Mouse (Mus musculus) heart, postnatal 25 days (tissue): ENCODE data around the gene Cry2. TPM values are rescaled to one million over a fixed set of nuclear protein-coding genes. Genes with fewer than 3 reads are reported as not detected.
"Not testable (repeated sequence)": the region's sequence is repeated elsewhere in the genome, so short reads cannot be mapped to it uniquely, and the experiment has no call there.

Source experiments
- DNase-seq: peaks from one replicate; pipeline ENCODE4 v3.0.0; 2022; ENCODE audit warnings: low spot score
- intact Hi-C: fragments of 180-260 bp; cut with DNase I; formaldehyde crosslinking; loops from one replicate; pipeline ENCODE4 v1.15.1; 2025
- total RNA-seq, 2 experiments: library from RNA; stranded (reverse); gene quantifications; 2 replicates each; pipeline ENCODE4 v1.2.3; 2021

The Cry2 gene
- total RNA-seq = 10 to 100 TPM; 14.2 to 25.9 TPM

DNA sequence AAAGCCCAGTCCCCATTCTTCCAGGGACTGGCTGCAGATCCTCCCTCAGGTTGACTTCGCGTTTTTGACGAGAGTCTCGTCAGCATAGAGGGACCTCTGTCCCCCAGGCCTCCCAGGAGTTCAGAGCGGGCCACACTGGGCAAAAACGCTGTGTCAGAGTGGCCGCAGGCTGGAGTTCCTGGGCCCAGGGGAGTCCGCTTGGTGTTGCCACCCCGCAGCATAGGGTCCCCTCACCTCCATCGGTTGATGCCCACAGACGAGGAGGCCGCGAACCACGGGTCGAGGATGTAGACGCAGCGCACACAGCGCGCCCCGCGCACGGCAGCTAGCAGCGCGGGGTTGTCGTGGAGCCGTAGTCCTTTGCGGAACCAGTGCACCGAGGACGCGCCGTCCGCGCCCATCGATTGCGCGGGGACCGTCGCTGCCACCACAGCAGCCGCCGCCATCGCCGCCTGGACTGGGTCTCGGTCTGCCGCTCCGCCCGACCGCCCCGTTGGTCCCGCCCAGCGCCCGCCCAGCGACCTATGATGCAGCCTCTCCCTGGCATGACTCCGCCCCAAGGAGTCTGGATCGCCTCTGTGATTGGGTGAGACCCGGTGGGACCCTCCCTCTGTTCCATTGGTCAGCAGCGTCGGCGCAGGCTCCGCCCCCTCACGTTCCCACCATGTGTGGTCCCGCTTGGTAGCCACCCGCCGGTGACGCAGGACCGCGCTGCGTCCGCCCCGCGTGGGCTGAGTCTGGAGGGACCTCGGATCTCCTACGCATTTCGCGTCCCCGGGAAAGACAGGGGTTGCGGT lies at the start of gene Cry2:
Cry2 (minus strand) TSS at position 466 of the 797 bp plus-strand sequence.
- peak; percentile 98 for DNase-seq
- intact Hi-C loops = no loop called here

DNA sequence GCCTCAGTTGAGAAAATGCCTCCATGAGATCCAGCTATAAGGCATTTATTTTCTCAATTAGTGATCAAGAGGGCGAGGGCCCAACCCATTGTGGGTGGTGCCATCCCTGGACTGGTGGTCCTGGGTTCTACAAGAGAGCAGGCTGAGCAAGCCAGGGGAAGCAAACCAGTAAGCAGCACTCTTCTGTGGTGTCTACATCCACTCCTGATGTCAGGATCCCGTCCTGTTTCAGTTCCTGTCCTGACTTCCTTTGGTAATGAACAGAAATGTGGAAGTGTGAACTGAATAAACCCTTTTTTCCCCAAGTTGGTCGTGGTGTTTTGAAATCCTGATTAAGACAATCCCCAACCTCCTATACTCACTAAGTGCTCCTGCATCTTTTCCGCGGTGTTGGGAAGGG lies 49.7 kb upstream of the Cry2 start:
- intact Hi-C loops = loop anchor here (10.0 kb wide), 1 partner anchor 211 kb away; no protein-coding TSS in a partner anchor
- DNase-seq = no peak

DNA sequence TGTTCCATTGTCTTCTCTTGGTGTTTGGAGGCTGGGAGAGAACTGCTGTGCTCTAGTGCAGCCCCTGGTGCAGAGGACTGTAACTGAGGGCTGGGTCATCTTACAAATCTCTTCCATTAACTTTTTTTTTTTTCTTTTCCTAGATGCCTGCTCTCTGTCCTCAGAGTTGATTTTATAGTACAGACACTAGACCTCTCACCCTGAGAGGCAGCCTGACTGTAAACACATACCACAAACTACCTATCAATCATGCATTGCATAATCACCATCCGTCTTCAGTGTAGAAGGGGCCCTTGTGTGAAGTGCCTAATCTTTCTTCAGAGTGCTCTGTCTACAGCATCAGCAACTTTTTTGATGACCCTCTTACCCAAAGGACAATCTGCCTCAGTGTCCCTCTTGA lies 48.7 kb upstream of the Cry2 start:
- intact Hi-C loops = loop anchor here (10.0 kb wide), 1 partner anchor 212 kb away; no protein-coding TSS in a partner anchor

DNA sequence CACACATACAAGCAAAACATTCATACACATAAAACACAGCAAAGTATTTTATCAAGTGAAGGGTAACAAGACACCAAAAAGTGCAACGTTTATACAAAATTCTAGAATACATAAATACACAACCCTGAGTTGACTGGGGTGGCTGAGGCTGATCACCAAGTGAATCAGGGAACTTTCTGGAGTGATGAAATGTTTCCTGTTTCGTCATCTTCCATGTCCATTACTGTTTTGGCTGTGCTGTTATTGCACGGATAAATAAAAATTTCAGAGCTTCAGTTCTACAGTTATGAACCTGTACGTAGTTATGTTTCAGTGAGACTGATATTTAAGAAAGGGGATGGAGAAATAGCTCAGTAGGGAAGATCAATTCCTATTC lies 44.5 kb upstream of the Cry2 start:
- intact Hi-C loops = no loop called here
- DNase-seq = no peak

More for the DNA sequence above, 48.7 kb upstream of the Cry2 start:
- DNase-seq = no peak

DNA sequence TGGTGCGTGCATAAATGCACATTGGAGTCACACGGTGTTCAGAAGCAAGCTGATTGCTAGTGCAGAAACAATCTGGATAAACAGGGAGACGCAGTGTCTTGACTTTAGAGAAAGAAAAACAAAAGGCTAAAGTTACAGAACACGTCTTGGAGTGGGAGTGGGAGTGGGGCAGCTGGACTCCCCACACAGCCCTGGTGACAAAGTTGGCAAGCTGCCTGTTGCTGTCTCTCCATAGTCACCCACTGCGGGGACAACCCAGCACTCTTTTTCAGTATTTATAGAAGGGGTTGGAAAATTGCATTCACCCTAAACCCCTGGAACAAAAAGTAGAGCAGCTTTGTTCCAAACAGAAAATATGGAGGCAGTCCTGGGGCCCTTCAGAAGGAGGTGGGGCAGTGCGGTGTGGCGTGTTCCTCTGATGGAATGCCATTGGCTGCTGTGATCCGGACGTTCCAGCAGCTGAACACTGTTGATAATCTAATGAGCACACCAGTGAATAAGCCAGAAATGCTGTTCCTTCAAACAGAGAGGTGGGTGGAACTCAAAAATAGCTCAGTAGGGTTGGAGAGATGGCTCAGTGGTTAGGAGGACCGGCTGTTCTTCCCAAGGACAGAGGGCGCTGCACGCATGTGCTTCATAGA lies 43.9 kb upstream of the Cry2 start:
- DNase-seq = no peak
- intact Hi-C loops = no loop called here

DNA sequence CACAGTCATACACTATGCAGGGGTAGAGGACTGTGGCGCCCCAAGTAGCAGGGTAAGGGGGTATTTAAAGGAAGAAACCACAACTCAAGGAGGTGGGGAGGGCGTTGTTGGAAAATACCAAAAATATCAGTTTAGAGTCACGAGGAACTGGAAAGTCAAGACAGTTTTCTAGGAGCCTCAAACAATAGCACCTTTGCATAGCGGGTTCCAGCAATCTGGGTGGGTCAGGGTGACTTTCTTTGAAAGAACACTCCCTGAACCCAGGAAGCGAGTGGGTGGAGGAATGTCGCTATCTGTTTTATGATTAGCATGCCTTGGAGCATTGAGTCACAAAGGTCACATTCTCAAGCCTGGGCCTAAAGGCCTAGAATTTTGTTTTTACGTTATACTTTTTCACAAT lies 42.7 kb upstream of the Cry2 start:
- intact Hi-C loops, DNase-seq: not testable (repeated sequence)

DNA sequence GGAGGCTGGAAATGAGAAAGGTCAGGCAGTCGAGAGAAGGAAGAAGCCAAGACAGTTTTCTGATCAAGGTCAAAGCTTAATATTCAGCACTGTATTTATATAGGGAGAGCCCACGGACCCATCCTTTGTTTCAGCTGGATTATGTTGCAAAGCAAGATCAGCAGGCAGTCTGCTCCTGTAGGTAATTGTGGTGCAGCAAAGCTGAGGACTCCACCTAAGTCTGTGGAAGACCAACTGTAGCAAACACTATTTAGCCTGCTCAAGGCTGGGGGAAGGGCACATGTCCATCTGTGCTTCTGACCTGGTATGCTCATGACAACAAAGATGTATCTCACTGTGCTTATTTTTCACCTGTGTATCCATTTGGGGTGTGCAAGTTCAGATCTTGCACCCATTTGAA lies 41.9 kb upstream of the Cry2 start:
- intact Hi-C loops = no loop called here
- no peak for DNase-seq

DNA sequence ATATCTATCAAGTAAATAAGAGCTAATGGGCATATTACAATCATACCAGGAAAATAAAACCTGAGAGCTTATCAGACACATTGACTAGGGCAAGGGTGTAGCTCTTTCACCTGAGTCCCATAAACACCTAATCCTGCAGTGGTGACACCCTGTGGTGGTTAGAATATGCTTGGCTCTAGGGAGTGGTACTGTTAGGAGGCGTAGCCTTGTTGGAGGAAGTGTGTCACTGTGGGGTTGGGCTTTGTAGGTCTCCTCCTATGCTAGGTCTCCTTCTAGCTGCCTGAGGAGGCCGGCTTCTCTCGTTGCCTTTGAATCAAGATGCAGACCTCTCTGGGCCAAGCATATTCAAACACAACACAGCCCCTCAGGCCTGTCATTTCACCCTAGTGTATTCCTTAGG lies 41.1 kb upstream of the Cry2 start:
- intact Hi-C loops = no loop called here
- DNase-seq = no peak

DNA sequence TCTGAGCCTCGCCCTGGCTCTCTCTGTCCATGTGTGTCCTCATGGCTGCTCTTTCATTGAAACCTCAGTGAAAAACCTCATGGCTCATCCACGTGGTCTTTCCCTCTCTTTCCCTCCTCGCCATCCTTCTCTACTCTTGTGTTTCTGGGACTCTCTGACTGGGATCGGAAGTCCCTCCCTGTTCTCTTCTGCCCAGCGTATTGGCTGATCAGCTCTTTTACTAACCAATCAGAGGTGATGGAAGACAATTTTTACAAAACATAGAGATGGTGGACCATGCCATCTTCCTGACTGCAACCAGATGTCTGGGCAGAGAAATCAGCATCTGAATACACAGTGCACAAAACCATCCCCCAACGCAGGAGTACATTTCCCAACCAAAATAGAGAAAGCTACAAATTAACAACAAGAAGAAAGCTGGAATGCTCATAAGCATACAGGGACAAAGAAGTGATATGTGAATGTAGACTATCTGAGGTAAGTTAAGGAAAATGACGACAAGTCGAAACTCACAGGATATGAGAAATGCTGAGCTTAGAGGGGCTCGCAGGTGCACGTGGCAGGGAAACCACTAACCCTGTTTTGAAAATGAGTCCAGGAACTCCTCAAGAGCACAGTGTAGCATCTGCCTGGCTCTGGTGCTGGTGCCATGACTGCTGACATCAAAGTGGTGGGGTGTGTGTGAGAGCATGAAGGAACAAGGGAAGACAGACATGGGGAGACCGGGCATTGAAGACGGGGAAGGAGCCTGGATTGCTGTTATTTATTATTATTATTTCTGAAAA lies 38.2 kb upstream of the Cry2 start:
- intact Hi-C loops = no loop called here
- no peak for DNase-seq

DNA sequence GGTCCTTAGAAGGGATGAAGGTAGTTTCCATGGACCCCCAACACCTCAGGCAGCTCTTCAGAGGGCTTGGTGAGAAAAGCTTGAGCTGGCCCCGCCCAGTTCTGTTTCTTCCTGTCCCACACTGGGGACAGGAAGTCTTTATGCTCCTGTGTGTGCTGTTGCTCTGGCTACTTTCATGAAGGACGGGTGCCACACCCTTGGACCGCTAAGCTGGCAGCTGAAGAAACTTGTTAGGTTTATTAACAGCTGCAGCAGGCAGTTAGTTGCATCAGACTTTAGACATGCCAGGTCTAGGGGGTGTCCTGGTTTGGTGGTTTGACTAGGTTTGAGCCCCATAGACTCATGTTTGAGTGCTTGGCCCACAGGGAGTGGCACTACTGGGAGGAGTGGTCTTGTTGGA lies 30.8 kb upstream of the Cry2 start:
- intact Hi-C loops = no loop called here
- no peak for DNase-seq

DNA sequence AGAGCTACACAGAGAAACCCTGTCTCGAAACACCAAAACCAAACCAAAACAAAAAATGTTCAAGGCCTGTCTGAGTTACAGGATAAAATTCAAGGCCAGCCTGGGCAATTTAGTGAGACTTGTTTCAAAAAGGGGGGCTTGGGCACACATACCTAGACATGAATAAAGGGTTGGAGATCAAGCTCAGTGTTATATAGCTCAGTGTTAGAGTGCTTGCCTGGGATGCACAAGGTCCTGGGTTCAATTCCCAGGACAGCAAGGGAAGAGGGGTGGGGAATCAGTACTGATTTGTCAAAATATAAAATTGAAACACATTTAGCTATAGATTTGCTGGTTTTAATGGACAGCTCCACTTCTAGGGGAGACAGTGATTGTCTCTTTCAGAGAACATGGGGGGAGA lies 27.4 kb upstream of the Cry2 start:
- intact Hi-C loops = no loop called here
- no peak for DNase-seq

- intact Hi-C loops = no loop called here
- DNase-seq = peak; percentile 14
Measured at GRCm38 (mm10) chr2:92459921-92460707, 26.3 kb upstream of the Cry2 start, which contains the start of gene Slc35c1. Gene Slc35c1, minus strand, starts transcription at chr2:92460538.

- peak; percentile 66 for DNase-seq
- intact Hi-C loops = no loop called here
Measured at GRCm38 (mm10) chr2:92459141-92459920, 25.5 kb upstream of the Cry2 start.

DNA sequence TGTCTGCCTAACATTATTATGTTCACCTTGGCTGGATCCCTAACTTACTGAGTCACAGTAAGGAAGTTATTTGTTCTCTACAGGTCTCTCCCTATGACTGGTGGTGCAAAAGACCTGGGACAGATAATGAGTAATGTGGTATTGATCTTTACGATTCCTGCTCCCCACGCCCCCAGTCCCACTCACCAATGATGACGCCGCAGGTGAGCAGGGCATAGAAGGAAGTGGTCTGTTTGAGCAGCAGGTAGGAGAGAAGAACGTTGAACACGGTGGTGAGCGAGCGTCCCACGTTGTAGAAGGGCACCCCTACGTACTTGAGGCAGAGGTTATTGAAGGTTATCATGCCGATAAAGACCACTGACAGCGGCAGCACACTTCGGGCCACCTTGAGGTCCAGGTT lies 24.6 kb upstream of the Cry2 start:
- intact Hi-C loops = no loop called here
- DNase-seq = no peak

DNA sequence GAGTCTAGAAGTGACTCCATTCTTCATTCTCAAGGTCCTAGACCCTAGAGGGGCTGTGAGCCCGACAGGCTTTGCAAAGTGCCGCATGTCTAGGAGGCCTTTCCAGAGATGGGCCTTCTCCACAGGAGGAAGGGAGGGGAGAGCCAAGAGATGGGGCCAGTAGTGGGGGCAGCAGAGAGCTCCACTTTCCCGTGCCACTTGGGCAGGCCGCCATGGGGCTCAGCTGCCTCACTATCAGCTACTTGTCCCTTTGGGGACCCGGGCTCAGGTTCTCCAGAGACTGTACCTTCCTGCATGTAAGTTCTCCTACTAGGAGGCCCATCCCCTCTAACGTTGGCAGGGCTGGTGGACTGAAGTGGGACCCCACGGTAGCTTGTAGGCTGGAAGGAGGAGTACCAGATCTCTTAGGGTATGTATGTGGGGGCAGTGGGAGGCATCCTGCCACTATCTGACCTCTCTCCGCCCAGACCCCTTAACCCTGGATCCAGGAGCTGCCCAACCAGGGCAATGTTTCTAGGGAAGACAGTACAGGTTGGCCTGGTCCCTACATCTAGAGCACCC lies 23.2 kb upstream of the Cry2 start:
- DNase-seq = no peak
- intact Hi-C loops = no loop called here

- intact Hi-C loops = no loop called here
- no peak for DNase-seq
Measured at GRCm38 (mm10) chr2:92455704-92456103, 21.9 kb upstream of the Cry2 start.

DNA sequence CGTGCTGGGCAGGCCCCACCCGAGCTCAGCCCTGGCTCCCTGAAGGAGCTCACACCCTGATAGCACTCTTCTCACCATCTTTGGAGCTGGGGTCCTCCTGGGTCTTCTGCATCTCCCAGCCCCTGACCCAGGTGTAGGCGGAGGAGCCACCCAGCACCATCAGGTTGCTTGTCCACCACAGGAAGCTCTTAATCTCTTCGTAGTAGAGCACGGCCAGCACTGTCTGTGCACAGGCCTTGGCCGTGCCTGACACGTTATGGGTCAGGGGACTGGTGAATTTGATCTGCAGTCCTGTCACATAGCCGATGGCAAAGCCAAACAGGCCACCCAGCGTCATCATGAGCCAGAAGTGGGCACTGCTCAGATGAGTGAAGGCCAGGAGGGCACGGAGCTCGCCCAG lies 20.3 kb upstream of the Cry2 start:
- DNase-seq = no peak
- intact Hi-C loops = no loop called here

DNA sequence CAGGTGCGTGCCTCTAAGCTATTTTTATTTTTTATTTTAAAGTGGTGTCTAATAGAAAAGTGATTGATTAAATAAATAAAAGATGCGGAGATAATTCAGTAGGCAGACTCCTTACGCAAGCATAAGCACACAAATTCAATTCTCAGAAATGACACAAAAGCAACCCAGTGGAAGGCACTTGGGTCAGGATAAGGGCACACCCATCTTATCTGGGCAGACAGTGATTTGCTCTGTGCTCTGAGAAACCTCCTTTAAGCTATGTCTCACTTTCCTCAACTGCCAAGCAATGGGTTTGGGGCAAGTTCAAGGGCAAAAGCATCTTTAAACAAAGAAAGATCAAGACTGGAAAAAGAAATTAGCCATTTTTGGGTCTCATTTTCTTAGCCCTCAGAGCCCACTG lies 17.3 kb upstream of the Cry2 start:
- DNase-seq = no peak
- intact Hi-C loops = no loop called here
